In the genomic region with DNA sequence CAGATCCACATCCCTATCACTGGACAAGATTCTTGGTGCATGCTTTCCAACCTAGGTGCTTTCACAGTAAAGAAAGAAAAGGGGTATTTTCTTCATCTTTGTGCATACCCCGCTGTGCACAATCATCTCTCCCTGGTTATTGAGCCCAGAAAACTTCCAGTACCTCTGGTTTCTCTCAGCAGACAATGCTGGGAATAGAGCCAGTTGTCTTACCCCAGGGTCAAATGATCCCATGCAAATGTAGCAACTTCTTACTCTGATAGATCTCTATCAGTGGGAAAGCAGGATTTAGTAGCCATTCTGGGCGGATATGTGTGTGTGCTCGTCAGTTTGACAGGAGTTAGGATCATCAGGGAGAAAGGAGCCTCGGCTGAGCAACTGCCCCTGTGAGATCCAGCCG, we compare ENCODE assay signal across 16 mouse cellular contexts. TPM values are rescaled to one million over a fixed set of nuclear protein-coding genes. Genes with fewer than 3 reads are reported as not detected.
"Had no signal": no experiment of that assay in that cellular context is flagged by ENCODE, and none has a peak within 500 bp of the region (broad histone marks: within the 10 kb centered on the region; RNA-seq: fewer than 3 reads in every experiment).

No protein-coding gene starts in this region.

- H3K27me3 ChIP-seq: liver, embryonic 15.5 days; lung, embryonic 15.5 days; megakaryocyte, embryonic 14.5 days; midbrain, embryonic 13.5 days; midbrain, embryonic 15.5 days; neural tube, embryonic 12.5 days had no signal

- H3K9me3 ChIP-seq: liver, embryonic 15.5 days; lung, embryonic 15.5 days; megakaryocyte, embryonic 14.5 days; midbrain, embryonic 13.5 days; midbrain, embryonic 15.5 days; neural tube, embryonic 12.5 days had no signal

- DNase-seq: liver, postnatal 0 days; lung, adult 2 months; lung, postnatal 14 days; lung, postnatal 36 days; right cerebral cortex, postnatal 14 days; thymus, adult 2 months; thymus, postnatal 25 days; thymus, postnatal 4 days had no signal

- H3K4me3 ChIP-seq: liver, embryonic 15.5 days; lung, embryonic 15.5 days; megakaryocyte, embryonic 14.5 days; midbrain, embryonic 13.5 days; midbrain, embryonic 15.5 days; neural tube, embryonic 12.5 days had no signal

- H3K27ac ChIP-seq: liver, embryonic 15.5 days; lung, embryonic 15.5 days; macrophage; midbrain, embryonic 13.5 days; midbrain, embryonic 15.5 days; neural tube, embryonic 12.5 days had no signal

- H3K4me1 ChIP-seq: liver, embryonic 15.5 days; lung, embryonic 15.5 days had no signal

- H3K36me3 ChIP-seq: liver, embryonic 15.5 days; lung, embryonic 15.5 days; midbrain, embryonic 13.5 days; midbrain, embryonic 15.5 days; neural tube, embryonic 12.5 days had no signal

RNA-seq across cellular contexts. Expression of gene Efhc1, which starts 35.8 kb away (rescaled TPM):
- total RNA-seq: monocyte, adult 5-6 weeks had no signal
